Mouse (Mus musculus) ES-E14 (cell line): ENCODE measurements around the gene Gm28729.

ENCODE experiments used
- HCFC1 ChIP-seq: IDR thresholded peaks from 2 replicates; pipeline ENCODE4 v1.6.1; 2012; ENCODE audit warnings: low read length, inconsistent platforms, borderline replicate concordance; ENCODE audit not compliant: insufficient read depth
- MAFK ChIP-seq: IDR thresholded peaks from 2 replicates; pipeline ENCODE4 v1.6.1; 2014; ENCODE audit warnings: mild to moderate bottlenecking, low read depth, low read length, inconsistent platforms; ENCODE audit not compliant: insufficient read depth
- ZNF384 ChIP-seq: IDR thresholded peaks from 2 replicates; pipeline ENCODE4 v1.6.1; 2012; ENCODE audit warnings: low read depth, low read length, inconsistent platforms

DNA sequence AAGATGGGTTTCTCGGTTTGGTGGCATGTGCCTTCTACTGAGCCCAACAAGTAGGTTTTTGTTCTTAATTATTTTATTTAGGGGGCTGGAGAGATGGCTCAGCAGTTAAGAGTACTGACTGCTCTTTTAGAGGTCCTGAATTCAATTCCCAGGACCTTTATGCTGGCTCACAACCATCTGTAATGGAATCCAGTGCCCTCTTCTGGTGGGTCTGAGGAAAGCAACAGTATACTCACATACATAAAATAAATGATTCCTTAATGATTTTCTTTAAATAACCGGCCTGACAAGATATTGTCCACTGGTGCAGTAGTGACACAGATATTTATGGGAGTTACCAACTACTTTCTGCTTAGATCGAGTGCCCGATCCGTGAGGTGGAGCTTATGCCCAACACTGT lies 1.9 kb downstream of the Gm28729 start:
- no peak for TF ChIP-seq ZNF384
- no peak for TF ChIP-seq MAFK
- no peak for TF ChIP-seq HCFC1
